Mouse (Mus musculus) heart, embryonic 11.5 days (tissue): ENCODE measurements around the gene Arpc5l. TPM values are rescaled to one million over a fixed set of nuclear protein-coding genes. Genes with fewer than 3 reads are reported as not detected.

Experiments
- ATAC-seq: fragments of 200-750 bp; cut with Nextera tagmentation; replicated peaks from 2 replicates; pipeline ENCODE4 v1.8.0; 2017; ENCODE audit warnings: moderate library complexity; ENCODE audit not compliant: insufficient number of reproducible peaks, low FRiP score, low TSS enrichment
- H3K27ac ChIP-seq: fragments of 300-500 bp; sonication (generic); 2 replicates; pipeline ENCODE4 v1.5.1; 2014; ENCODE audit warnings: mild to moderate bottlenecking, low read depth, low read length
- H3K27me3 ChIP-seq: fragments of 300-500 bp; sonication (generic); 2 replicates; pipeline ENCODE4 v1.6.1; 2014; ENCODE audit warnings: mild to moderate bottlenecking, low read length, mixed read lengths; ENCODE audit not compliant: control insufficient read depth, insufficient read depth
- H3K36me3 ChIP-seq: fragments of 300-500 bp; sonication (generic); 2 replicates; pipeline ENCODE4 v1.6.1; 2014; ENCODE audit warnings: mild to moderate bottlenecking, low read length, moderate library complexity, mixed read lengths; ENCODE audit not compliant: control insufficient read depth, insufficient read depth
- H3K4me1 ChIP-seq: fragments of 300-500 bp; sonication (generic); 2 replicates; pipeline ENCODE4 v1.6.1; 2014; ENCODE audit warnings: low read length; ENCODE audit not compliant: control insufficient read depth, insufficient read depth
- H3K4me2 ChIP-seq: fragments of 300-500 bp; sonication (generic); 2 replicates; pipeline ENCODE4 v1.6.1; 2014; ENCODE audit warnings: mild to moderate bottlenecking, moderate library complexity
- H3K4me3 ChIP-seq: fragments of 300-500 bp; sonication (generic); 2 replicates; pipeline ENCODE4 v1.5.1; 2014; ENCODE audit warnings: low read depth, low read length
- H3K9ac ChIP-seq: fragments of 300-500 bp; sonication (generic); 2 replicates; pipeline ENCODE4 v1.6.1; 2014; ENCODE audit warnings: mild to moderate bottlenecking, low read depth, low read length, moderate library complexity
- H3K9me3 ChIP-seq: fragments of 300-500 bp; sonication (generic); replicated peaks from 2 replicates; pipeline ENCODE4 v1.6.1; 2016; ENCODE audit warnings: low read length; ENCODE audit not compliant: control insufficient read depth
- WGBS: fragments of 180-500 bp; shearing (Covaris S2); extraction: QIAGEN DNeasy Blood & Tissue Kit; methylation state at CpG from one replicate; pipeline ENCODE4 v1.1.7; 2014; ENCODE audit not compliant: insufficient replicate concordance; 5-methylcytosine and 5-hydroxymethylcytosine counted together
- polyA plus RNA-seq: library from polyadenylated mRNA; unstranded; fragments of >200 nt; fragmentation: Nextera tagmentation; extraction: Ambion mirVana; gene quantifications from 2 replicates; pipeline ENCODE4 v1.2.1, GENCODE M21; 2014

Arpc5l gene
- polyA plus RNA-seq, result 82.9 and 97.0 TPM in 2 replicates

DNA sequence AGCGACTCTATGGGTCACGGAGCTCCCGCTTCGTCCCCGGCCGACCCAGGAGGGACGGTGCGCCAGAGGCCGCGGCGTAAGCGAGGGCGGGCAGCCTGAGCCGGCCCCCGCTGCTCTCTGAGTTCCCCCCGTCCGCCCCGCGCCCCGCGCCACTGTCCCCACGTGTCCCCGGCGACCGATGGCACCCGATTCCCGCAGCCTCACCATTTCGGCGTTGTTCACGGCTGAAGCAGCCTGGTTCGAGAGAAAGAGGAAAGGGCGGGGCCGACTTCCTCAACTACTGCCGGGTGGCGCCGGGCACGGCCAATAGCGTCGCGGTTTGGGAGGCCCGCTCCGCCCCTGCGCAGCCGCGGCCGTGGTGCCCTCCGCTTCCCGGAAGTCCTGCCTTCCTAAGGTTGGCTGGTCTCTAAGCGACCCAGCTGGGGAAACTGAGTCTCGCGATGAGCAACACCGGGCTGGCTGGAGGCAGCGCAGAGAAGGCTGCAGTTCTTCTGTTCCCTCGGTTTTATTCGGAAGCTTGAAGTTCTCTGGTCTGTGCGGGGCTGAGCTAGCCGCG lies at the start of gene Arpc5l:
Arpc5l (plus strand) TSS at position 469 of the 556 bp plus-strand sequence.
- under 1% methylated on average over 58 of the region's 58 CpGs for WGBS
- peak within 1 kb of the TSS; percentile 93 for H3K9ac ChIP-seq
- no peaks in the 10 kb centered on the region for H3K9me3 ChIP-seq
- peak within 1 kb of the TSS; percentile 84 for H3K4me3 ChIP-seq
- H3K27me3 ChIP-seq, result no peaks in the 10 kb centered on the region
- H3K36me3 ChIP-seq, result peaks cover 24% of the 10 kb centered on the region
- ATAC-seq, result peak; percentile 80
- peak within 1 kb of the TSS; percentile 89 for H3K27ac ChIP-seq
- peaks cover 34% of the 10 kb centered on the region for H3K4me1 ChIP-seq
- peak within 1 kb of the TSS; percentile 97 for H3K4me2 ChIP-seq

DNA sequence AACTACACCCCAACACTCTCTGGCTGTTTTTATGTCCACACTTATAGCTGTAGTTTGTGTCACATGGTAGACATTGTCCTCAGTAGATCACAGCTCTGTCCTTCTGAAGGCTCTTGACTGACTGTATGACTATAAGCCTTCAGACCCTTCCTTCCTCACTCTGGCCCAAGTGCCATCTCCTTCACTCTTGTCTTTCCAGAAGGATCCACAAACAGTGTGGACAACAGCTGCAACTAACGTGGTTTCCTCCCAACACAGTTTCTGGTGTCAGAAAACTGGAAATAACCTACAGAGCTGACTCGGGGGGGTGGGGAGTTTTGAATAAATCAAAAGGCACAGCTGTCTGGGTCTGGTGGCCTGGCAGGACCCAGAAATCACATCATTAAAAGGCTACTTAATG lies 49.1 kb upstream of the Arpc5l start:
- Histone ChIP-seq H3K4me3 (no peak overlapping the region), H3K27me3 (no peaks in the 10 kb centered on the region), H3K9ac (no peak overlapping the region), H3K4me1 (no peaks in the 10 kb centered on the region), H3K27ac (no peak overlapping the region), H3K4me2 (no peak overlapping the region), H3K9me3 (no peaks in the 10 kb centered on the region), H3K36me3 (no peaks in the 10 kb centered on the region)
- ATAC-seq, result no peak
- 66% methylated on average over 2 of the region's 2 CpGs for WGBS

DNA sequence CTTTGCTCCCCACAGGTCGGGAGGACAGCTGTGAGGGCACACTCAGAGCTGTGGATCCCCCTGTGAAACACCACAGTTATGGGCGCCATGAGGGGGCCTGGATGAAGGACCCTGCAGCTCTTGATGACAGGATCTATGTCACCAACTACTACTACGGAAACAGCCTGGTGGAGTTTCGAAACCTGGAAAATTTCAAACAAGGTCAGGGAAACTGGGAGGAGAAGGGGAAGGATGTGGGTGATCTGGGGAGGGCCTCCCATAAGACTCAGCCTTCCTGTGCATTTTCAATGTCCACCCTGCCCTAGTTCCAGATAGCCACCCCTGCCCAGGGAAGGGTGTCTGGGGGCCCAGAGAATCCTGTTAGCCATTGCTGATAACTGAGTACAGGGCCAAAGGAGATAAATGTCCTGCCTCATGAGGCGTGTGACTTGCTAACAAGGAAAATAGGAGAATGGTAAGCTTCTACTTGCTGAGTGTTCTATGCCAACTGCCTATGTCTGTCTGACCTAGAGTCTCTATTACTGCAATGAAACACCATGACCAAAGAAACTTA lies 47.4 kb upstream of the Arpc5l start:
- Histone ChIP-seq H3K4me3 (no peak overlapping the region), H3K9me3 (no peaks in the 10 kb centered on the region), H3K27ac (no peak overlapping the region), H3K36me3 (no peaks in the 10 kb centered on the region), H3K9ac (no peak overlapping the region), H3K4me2 (no peak overlapping the region), H3K4me1 (no peaks in the 10 kb centered on the region), H3K27me3 (no peaks in the 10 kb centered on the region)
- no peak for ATAC-seq
- 61% methylated on average over 5 of the region's 5 CpGs for WGBS

DNA sequence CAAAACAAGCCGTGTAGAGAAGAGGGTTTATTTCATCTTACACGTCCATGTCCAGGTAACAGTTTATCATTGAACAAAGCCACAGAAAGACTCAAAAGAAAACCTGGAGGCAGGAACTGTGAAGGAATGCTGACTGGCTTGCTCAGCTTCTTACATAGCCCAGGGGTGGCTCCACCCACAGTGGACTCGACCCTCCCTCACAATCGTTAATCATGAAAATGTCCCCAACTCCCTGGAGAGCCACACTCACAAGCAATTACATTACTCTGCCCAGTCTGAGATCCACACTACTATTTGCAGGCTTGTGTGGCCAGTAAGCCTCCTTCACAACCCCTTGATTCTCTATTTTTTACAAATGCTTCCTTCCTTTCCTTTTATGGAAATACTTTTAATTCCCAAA lies 41.0 kb upstream of the Arpc5l start:
- Histone ChIP-seq H3K4me2 (no peak overlapping the region), H3K4me1 (no peaks in the 10 kb centered on the region), H3K36me3 (no peaks in the 10 kb centered on the region), H3K9ac (no peak overlapping the region), H3K4me3 (no peak overlapping the region), H3K27ac (no peak overlapping the region), H3K9me3 (no peaks in the 10 kb centered on the region), H3K27me3 (no peaks in the 10 kb centered on the region)
- ATAC-seq, result no peak
- 42% methylated on average over 4 of the region's 4 CpGs for WGBS

DNA sequence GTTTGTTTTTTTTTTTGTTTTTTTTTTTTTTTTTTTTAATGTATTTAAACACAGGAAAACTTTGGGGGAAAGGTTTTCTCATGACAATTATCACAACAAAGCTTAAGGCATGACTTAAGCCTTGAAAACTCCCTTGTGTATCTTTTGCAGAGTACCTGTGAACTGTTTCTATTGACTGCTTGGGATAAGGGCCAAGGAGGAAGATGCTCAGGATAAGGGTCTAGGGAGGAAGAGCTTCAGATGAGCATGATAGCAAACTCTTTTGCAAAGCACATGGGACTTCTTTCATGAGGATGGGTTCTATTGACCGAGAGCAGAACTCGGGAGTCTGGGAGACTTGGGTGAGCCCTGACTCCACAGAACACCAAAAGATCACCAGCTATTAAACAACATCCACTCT lies 35.5 kb upstream of the Arpc5l start:
- no peak overlapping the region for H3K4me2 ChIP-seq
- H3K27me3 ChIP-seq, result no peaks in the 10 kb centered on the region
- no peaks in the 10 kb centered on the region for H3K4me1 ChIP-seq
- no peak overlapping the region for H3K27ac ChIP-seq
- no peaks in the 10 kb centered on the region for H3K9me3 ChIP-seq
- WGBS, result 82% methylated on average over 2 of the region's 2 CpGs
- no peak overlapping the region for H3K9ac ChIP-seq
- no peaks in the 10 kb centered on the region for H3K36me3 ChIP-seq
- ATAC-seq, result no peak
- H3K4me3 ChIP-seq, result no peak overlapping the region

DNA sequence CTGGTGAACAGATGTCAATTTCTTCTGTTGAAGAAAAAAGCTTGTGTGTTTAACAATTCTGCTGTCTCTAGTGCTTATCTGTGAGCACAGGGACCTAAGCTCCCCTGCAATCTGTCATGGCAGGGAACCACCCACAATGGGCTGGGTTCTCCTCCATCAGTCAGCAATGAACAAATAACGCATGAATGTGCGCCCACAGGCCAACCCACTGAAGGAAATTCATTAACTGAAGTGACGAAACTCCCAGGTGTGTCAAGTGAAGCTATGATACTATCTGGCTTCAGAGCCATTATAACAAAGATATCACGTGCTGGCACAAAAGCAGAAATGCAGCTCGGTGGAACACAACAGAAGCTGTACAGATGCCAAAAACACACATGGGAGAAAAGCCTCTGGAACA lies 35.1 kb upstream of the Arpc5l start:
- 78% methylated on average over 5 of the region's 5 CpGs for WGBS
- no peak overlapping the region for H3K4me2 ChIP-seq

DNA sequence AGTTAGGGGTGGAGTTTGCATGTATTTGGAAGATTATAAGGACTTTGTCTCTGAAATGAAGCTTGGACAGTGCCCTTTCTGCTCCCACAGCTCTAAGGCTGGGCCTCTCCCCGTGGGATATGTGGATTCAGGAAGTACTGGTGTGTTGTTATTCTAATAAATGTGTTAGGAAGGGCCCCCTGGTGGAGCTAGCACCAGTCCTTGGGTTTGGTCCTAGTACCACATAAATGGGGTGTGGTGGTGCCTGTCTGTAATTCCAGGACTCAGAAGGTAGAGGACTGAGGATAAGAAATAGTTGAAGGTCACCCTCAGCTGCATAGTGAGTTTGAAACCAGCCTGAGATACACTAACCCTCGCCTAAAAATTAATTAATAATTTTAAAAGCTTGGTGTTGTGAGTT lies 31.9 kb upstream of the Arpc5l start:
- H3K9me3 ChIP-seq, result no peaks in the 10 kb centered on the region
- no peak for ATAC-seq
- 29% methylated on average over 2 of the region's 2 CpGs for WGBS
- no peaks in the 10 kb centered on the region for H3K36me3 ChIP-seq
- H3K4me1 ChIP-seq, result no peaks in the 10 kb centered on the region
- H3K27ac ChIP-seq, result no peak overlapping the region
- H3K27me3 ChIP-seq, result no peaks in the 10 kb centered on the region
- H3K4me2 ChIP-seq, result no peak overlapping the region
- H3K4me3 ChIP-seq, result no peak overlapping the region
- no peak overlapping the region for H3K9ac ChIP-seq

More for the DNA sequence above, 35.1 kb upstream of the Arpc5l start:
- Histone ChIP-seq H3K9me3 (no peaks in the 10 kb centered on the region), H3K4me1 (no peaks in the 10 kb centered on the region), H3K4me3 (no peak overlapping the region), H3K36me3 (no peaks in the 10 kb centered on the region), H3K9ac (no peak overlapping the region), H3K27me3 (no peaks in the 10 kb centered on the region), H3K27ac (no peak overlapping the region)
- no peak for ATAC-seq

DNA sequence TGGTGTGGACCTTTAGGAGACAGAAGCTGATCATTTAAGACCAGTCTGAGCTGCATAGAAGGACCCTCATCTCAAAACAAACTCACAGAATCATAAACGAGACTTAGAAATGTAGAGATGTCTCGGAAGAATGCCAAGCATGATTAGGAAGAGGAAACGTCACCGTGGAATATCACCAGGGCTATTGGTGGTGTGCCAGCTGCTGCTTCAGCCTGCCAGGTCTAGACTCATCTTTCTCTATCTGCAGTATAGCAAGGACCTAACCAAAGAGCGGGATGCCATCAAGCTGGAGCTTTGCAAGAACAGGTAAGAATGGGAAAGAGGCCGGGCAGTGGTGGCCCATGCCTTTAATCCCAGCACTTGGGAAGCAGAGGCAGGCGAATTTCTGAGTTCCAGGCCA lies 31.4 kb upstream of the Arpc5l start:
- Histone ChIP-seq H3K4me2 (no peak overlapping the region), H3K27ac (no peak overlapping the region), H3K27me3 (no peaks in the 10 kb centered on the region), H3K9me3 (no peaks in the 10 kb centered on the region), H3K36me3 (no peaks in the 10 kb centered on the region), H3K9ac (no peak overlapping the region), H3K4me1 (no peaks in the 10 kb centered on the region), H3K4me3 (no peak overlapping the region)
- WGBS, result 74% methylated on average over 7 of the region's 7 CpGs
- ATAC-seq, result no peak

DNA sequence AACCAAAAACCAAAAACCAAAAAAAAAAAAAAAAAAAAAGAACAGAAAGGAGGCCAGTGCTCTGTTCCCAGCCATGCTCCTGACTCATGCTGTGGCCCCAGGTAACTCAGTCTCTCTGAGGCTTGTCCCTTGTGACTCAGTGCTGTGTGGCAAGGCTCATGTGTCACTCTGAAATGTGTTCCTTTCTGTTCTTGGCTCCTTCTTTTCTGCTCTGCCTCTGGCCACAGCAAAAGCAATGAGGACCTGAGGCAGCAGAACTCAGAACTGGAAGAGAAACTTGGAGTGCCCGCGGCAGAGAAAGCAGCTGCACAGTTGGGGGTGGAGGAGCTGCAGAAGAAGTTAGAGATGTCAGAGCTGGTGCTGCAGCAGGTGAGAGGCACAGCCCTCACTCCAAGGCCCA lies 31.0 kb upstream of the Arpc5l start:
- Histone ChIP-seq H3K4me1 (no peaks in the 10 kb centered on the region), H3K4me2 (no peak overlapping the region), H3K9me3 (no peaks in the 10 kb centered on the region), H3K9ac (no peak overlapping the region), H3K36me3 (no peaks in the 10 kb centered on the region), H3K27ac (no peak overlapping the region), H3K4me3 (no peak overlapping the region), H3K27me3 (no peaks in the 10 kb centered on the region)
- ATAC-seq, result no peak
- 25% methylated on average over 2 of the region's 2 CpGs for WGBS
